Mouse (Mus musculus) CD4-positive, CD25-positive, alpha-beta regulatory T cell, adult 4 months (primary cell): ENCODE measurements around the gene Rara. TPM values are rescaled to one million over a fixed set of nuclear protein-coding genes. Genes with fewer than 3 reads are reported as not detected.
"Not testable (repeated sequence)": the region's sequence is repeated elsewhere in the genome, so short reads cannot be mapped to it uniquely, and the experiment has no call there.

Experiments
- ATAC-seq: one replicate; pipeline ENCODE4 v1.8.0; 2017
- polyA plus RNA-seq, 2 experiments: library from polyadenylated mRNA; unstranded; fragments of 100-300 nt; shearing (Covaris generic); gene quantifications; one replicate each; pipeline ENCODE4 v1.2.1; 2017

Rara gene
- polyA plus RNA-seq, result 1 to 10 TPM; 8.6 to 8.9 TPM

GRCm38 (mm10) chr11:98927438-98928076 is at the start of gene Rara:
TSS of gene Rara (plus strand) at chr11:98927818.
- ATAC-seq, result peak; percentile 49

- no peak for ATAC-seq
These were observed 39.9 kb upstream of the Rara start for GRCm38 (mm10) chr11:98887703-98888102.

GRCm38 (mm10) chr11:98889077-98889476 is 38.5 kb upstream of the Rara start:
- no peak for ATAC-seq

- no peak for ATAC-seq
These were observed 37.6 kb upstream of the Rara start for GRCm38 (mm10) chr11:98889977-98890376.

- no peak for ATAC-seq
These were observed 35.2 kb upstream of the Rara start for GRCm38 (mm10) chr11:98892426-98892825.

GRCm38 (mm10) chr11:98900529-98901125 is 27.0 kb upstream of the Rara start:
- ATAC-seq, result peak; percentile 91

- no peak for ATAC-seq
These were observed 24.9 kb upstream of the Rara start for GRCm38 (mm10) chr11:98902621-98903245.

- no peak for ATAC-seq
These were observed 23.0 kb upstream of the Rara start for GRCm38 (mm10) chr11:98904577-98904976.

GRCm38 (mm10) chr11:98905033-98905432 is 22.6 kb upstream of the Rara start:
- ATAC-seq, result no peak

GRCm38 (mm10) chr11:98905583-98905982 is 22.0 kb upstream of the Rara start:
- no peak for ATAC-seq

- no peak for ATAC-seq
These were observed 20.6 kb upstream of the Rara start for GRCm38 (mm10) chr11:98907063-98907436.

- ATAC-seq, result peak; percentile 98
These were observed 20.0 kb upstream of the Rara start, which contains the start of gene Cdc6 for GRCm38 (mm10) chr11:98907437-98908173. TSS of gene Cdc6 (plus strand) at chr11:98907801.

GRCm38 (mm10) chr11:98909654-98910053 is 18.0 kb upstream of the Rara start:
- ATAC-seq, result peak; percentile 27

- ATAC-seq, result no peak
These were observed 17.2 kb upstream of the Rara start for GRCm38 (mm10) chr11:98910415-98910814.

- ATAC-seq, result no peak
These were observed 16.1 kb upstream of the Rara start for GRCm38 (mm10) chr11:98911498-98911897.

GRCm38 (mm10) chr11:98914196-98914595 is 13.4 kb upstream of the Rara start:
- no peak for ATAC-seq

GRCm38 (mm10) chr11:98916376-98916775 is 11.2 kb upstream of the Rara start:
- not testable (repeated sequence) for ATAC-seq

- no peak for ATAC-seq
These were observed 10.1 kb upstream of the Rara start for GRCm38 (mm10) chr11:98917428-98918005.

- peak; percentile 84 for ATAC-seq
These were observed 9.4 kb upstream of the Rara start for GRCm38 (mm10) chr11:98918231-98918630.

- ATAC-seq, result no peak
These were observed 8.6 kb upstream of the Rara start for GRCm38 (mm10) chr11:98919009-98919408.

- ATAC-seq, result not testable (repeated sequence)
These were observed 5.8 kb upstream of the Rara start for GRCm38 (mm10) chr11:98921813-98922212.

- ATAC-seq, result peak; percentile 60
These were observed 5.3 kb upstream of the Rara start for GRCm38 (mm10) chr11:98922307-98922706.
